Mouse (Mus musculus) ovary, postnatal 10 days (tissue): Measurements from ENCODE around the gene Rcc2.
A peak's percentile ranks its signal among the peaks of the same experiment; 100 is the strongest.

ENCODE experiments used
- DNase-seq: peaks from one replicate; pipeline ENCODE4 v3.0.0; 2022; ENCODE audit warnings: low spot score

Rcc2 gene

DNA sequence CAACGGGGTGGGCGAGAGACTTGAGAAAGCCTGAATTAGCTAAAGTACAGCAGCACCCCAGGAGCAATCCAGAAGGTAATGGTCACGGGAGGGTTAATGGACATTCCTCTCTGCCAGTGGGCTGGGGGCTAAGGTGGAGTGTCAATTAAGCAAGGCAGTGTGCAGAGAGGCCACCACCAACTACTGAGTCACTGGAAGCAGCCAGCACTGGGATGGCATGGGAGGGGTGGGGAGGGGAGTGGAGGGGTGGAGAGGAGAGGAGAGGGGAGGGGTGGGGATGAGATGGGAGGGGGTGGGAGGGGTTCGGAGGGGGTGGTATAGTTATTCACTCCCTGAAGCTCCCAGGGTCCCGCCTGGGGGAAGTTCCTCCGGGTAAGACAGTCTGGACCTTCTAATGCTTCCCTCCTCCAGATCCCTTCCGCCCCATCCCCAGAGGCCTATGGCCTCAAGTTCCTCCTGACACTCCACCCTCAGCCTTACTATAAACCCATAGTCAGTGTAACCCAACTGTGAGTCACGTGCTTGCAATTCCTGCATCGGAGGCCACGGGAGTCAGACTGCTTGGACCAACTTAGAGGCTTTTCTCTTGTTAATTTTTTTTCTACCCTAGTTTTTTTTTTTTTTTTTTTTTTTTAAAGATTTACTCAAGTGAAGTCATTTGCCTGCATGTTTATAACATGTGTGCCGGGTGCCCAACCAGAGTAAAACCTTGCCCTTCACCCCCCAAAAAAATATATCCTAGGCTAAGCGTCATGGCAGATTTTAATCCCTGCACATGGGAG, 12.1 kb upstream of the Rcc2 start:
- no peak for DNase-seq

DNA sequence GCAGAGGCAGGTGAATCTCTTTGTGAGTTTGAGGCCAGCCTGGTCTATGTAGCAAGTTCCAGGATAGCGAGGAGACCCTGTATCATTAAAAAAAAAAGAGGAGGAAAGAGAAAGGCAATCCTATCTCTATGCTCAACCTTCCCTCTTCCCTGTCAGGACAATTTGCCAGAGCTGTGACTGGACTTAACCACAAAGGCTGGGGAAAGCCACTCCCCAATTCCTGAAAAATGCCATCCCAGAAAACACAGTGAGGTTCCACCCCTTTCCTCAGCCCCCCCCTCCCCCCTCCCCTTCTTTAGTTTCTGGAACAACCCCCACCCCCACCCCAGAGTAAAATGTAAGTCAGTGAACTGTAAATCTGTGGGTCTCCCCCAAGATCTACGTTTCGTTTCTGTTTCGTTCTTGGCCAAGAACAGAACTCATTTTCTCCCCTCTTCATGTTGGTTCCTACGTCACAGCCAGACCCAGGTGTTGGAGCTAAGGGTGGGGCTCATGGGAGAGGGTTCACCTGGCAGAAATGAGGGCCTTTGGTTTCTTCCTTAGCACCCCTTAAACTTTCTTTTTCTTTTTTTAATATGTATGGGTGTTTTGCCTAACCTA, 11.4 kb upstream of the Rcc2 start:
- DNase-seq = no peak

DNA sequence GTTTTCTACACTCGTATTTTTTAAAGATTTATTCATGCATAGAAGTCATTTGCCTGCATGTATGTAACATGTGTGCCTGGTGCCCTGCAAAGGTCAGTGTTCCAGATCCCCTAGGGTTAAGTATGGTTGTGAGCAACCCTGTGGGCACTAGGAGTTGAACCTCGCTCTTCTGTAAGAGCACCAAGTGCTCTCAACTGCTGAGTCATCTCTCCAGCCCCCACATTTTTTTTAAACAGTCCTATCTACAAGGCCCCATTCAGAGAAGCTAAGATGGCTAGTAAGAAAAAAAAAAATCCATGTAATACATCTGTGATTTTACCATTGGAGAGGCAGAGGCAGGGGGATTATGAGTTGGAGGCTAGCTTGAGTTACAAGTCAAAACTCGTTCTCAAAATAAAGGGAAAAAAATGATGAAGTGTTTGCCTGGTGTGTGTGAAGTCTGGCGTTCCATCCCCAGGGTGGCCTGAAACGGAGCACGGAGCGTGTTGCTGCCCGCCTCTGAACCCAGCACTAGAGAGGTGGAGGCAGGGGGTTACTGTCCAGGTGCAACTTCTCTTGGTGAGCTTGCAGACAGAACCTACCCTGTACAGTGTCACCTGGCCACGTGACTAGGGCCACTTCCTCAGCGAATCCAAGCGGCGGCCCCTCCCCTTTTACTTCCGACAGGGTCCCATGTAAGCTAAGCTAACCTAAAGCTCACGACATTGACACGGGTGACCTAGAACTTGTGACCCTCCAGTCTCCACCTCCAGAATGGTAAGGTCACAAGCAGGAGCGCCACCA, 10.3 kb upstream of the Rcc2 start:
- no peak for DNase-seq

DNA sequence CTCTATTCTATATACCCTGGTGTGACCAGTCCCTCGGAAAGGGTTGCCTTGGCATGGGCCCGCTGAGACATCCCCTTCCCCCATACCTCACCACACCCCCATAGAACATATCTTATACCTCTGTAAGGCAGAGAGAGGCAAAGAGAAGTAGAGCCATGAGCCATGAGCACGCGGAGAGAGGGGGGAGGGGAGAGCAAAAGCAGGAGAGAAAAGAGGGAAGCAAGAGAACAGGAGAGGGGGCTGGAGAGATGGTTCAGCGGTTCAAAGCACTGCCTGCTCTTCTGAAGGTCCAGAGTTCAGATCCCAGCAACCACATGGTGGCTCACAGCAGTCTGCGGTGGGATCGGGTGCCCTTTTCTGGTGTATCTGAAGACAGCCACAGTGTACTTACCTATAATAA, 8.9 kb upstream of the Rcc2 start:
- DNase-seq = no peak

DNA sequence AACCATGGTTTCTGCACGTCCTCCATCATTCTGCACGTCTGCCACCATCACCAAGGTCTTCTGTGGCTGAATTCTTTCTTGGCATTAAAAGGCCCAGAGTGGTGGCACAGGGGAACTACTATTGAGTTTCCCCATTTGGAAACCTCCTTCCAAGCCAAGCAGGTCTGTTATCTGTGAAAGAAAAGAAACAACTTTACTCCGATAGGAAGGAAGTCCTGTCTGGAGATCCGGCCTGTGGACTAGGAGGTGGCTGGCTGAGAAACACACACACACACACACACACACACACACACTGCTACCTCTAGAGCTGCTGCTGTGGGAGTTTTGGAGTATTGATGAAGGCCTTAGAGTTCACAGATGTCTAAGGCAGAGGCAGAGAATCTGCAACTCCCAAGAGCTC, 6.8 kb upstream of the Rcc2 start:
- DNase-seq = no peak

DNA sequence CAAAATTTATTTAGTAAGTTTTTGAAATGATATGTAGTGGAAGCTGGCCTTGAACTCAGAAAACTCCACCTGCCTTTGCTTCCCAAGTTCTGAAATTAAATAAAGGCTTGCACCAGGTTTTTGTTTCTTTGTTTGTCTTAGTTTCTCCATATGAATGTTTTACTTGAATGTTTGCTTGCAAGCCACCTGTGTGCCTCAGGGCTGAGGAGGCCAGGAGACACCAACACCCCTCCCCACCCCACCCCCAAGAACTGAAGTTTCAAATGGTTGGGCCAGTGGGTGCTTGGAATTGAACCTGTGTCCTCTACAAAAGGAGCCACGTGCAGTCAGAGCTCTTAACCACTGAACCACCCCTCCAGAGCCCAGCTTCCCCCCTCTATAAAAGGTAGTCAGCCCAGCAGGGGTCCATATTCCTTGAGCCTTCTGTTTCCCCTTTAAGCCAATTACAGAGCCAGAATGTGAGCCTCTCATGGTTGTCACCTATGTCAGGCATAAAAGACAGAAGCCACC, 5.7 kb upstream of the Rcc2 start:
- no peak for DNase-seq

DNA sequence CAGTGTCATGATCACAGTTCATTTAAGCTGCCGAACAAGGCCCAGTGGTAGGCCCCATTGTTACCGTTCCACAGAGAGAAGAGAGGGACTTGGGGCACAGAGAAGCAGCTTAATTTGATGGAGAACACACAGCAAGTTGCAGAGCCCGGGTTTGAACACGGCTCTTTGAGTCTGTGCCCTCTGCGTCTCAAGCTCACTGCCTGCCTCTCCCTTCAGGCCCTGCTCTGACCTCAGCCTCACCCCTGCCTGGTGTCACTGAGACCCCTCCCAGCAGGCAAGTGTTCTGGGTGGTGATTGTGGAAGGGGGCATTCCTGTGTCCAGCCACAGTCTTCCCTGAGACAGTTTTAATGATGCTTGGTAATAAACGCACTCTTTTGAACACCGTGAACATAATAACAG, 5.2 kb upstream of the Rcc2 start:
- DNase-seq = no peak

DNA sequence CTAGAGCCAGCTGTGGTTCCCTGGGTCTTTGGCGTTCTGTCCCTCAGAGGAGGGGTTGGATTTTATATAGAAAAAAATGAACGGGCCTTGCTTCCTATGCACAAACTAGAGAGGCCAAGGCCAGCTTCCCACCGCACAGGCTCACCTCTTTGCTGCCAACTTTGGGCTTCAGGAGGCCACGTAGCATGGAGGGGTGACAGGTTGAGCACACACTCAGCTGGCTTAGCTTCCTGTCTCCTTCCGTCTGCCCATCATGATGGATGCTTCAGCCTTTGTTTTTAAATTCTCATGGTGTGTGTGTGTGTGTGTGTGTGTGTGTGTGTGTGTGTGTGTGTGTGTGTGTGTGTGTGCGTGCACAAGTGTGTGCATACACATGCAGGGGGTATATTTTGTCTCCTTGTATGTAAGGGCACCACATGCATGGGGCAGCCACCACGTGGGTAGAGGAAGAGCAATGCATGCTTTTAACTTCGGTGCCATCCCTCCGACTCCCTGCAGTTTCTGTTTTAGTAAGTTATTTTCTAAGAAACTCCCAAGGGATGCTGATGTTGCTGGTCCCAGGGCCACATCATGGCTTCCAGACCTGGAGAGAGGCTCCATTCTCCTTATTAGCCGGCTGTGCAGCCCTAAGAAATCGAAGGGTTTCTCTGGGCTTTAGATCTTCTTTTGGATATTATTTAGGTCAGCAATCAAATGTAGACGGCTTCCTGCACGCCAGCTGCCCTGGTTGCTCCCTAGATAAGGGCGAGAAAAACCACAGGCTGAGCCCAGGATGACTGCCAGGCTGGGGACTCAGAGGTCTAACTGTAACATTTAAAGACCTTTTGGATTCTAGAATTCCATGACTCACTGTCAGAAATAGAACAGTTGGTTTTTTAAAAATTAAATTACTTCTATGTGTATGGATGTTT, 4.4 kb upstream of the Rcc2 start:
- no peak for DNase-seq

DNA sequence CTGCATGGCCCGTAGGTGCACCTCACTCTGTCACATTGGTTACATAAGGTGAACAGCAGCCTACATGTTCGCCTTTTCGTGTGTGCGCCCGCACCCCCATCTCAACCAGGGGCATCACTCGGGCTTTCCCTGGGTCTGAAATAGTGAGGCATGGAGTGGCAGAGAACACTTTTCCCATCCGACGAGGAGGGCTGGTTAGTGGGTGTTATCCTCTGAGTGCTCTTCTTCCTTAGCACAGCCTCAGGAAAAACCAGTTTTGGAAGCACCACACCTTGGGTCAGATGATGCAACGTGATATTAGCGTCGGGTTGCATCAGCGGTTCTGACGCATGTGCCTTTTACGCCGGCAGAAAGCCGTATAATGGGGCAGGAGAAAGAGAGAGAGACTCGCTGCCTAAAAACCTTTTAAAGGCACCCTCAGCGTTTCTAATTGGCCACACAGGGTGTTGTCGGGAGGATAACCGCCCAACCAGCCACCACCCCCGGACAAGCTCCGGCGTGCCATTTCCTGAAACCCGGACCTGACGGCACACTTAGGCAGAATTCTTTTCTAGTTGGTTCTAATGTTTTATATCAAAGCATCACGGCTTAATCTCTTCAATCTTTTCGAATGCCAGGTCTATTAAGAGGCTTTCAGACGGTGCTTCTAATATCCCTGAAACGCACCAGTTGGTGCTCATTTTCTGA, 757 bp upstream of the Rcc2 start:
- no peak for DNase-seq

DNA sequence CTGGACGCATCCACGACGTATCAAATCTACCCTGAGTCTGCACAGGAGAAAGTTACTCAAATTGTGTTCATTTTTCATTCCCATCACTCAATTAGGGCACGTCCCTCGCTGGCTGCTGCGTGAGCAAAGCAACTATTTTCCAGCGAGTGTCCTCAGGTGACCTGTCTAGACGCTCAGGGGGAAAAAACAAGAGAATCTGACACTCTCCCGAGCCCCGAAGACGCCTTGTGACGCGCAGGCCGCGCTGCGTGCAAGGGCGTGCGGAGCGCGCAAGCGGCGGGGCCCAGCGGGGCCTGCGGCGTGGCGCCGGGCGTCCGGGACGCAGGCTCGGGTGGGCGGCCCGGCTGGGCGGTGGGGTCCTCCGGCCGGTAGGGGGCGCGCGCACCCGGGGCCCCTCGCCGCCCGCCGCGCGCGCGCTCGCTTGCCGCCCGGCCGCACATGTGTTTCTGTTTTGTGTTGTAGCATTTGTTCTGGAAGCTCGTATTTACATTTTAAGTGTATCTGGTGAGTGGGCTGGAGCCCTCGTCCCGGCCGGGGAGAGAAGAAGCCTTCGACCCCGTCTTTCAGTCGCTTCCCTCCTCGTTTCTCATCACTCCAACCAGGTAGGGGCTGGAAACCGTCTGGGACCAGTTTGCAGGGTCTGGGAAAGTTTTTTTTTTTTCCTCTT, 841 bp downstream of the Rcc2 start:
- peak; percentile 66 for DNase-seq

DNA sequence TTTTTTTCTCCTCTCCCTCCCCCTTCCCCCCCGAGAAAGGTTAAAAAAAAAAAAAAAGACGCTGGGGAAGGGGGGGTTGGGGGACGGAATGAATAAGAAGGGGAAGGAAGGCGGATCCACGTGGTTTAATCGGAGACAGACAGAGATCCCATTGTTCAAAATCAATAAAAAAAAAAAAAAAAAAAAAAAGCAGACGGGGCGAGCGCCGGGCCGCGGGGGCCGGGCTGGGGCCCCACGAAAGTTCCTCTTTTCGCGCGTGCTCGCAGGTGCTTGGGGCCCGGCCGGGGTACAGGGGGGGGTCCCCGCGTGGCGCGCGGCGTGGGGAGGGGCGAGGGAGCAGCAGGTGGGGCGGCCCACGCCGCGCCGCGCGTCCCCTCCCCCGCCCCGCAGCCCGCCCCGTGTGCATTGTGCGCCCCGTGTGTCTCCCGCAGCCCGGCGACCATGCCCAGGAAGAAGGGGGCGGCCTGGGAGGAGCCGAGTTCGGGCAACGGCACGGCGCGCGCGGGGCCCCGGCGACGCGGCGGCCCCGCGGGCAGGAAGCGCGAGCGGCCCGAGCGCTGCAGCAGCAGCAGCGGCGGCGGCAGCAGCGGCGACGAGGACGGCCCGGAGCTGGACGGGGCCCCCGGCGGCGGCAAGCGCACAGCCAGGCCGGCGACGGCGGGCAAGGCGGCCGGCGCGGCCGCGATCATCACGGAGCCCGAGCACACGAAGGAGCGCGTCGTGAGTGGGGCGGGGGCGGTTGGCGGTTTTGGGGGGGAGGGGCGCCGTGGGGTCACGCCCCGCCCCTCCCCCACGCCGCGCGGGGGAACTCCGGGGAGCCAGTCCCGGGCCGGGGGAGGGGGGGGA, 1.6 kb downstream of the Rcc2 start:
- DNase-seq = no peak

DNA sequence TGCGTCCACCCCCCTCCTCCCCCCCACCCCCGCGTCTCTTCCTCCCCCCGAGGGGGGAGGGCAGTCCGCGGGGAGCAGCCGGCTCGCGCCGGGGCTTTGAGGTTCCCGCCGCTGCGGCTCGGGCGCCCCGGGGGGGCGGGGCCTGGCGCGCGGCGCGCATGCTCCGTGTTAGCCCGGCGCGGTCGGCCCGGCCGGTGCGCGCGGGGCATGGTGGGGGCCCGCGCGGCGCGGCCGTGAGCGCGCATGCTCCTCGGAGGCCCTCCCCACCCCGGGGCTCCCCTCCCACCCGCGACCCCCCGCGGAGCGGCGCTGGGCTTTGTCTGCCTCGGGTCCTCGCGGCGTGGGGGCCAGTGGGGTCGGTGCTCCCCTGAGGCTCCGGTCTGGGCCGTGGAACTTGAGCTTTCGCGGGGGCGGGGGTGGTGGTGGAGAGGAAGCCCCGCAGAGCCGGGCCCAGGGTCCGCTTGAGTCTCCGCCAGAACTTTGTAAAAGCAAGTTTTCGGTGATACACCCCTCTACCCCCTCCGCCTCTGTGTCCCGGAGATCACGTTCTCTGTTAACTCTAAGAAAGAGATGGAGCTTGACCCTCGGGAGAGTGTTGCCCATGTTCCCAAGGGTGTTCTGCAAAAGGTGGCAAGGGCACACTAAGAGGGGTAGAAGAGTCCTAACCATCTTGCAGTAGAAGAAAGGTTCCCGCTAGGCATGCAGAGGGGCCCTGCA, 2.4 kb downstream of the Rcc2 start:
- DNase-seq = peak; percentile 56

DNA sequence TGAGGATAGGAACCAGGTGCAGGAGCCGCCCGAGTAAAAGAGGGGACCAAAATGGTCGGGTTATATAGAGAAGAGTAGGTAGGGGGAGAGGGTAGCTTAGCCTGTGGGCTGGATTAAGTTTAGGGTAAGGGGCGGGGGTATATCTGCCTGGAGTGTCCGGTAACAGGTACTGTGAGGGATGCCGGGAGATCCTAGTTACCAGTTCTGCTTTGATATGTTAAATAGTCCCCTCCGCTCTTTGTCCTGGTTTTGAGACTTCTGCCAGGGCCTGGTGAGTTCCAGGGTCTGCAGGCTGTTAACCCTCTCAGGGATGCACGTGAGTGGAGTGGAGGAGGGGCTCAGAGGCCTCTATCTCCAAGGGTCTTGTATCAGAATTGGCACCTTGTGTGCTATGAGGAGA, 3.3 kb downstream of the Rcc2 start:
- no peak for DNase-seq

DNA sequence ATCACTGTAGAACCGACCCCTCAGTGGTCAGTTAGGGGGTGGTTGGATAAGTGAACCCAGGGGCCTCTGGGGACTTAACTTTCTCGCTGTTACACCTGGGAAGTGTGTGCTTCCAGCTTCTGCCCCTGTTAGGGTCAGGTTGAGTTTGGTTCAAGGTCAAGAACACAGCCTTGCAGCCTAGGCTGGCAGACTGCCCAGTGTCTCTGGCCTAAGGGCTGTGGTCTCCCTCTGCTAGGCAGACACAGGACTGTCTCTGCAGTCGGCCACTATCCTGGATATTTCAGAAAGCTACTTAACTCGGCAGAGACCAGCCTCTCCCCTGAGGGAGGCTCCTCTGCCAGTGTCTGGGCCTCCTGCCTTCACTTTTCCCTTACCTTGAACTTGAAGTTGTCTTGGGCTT, 3.8 kb downstream of the Rcc2 start:
- no peak for DNase-seq

DNA sequence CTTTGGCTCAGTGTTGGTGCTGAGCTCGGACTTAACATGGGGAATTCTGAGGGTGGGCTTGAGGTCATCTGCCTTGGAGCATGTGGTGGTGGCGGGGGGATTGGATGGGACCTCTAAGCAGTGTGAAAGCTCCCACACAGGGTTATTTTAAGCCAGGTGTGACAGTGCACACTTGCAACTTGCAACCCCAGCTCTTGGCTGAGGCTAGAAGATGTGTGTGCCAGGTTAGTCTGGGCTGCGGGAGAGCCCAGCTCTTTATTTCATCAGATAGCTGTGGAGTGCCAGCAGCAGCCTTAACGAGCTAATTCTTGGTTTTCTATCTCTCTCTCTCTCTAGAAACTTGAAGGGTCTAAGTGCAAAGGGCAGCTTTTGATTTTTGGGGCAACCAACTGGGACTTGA, 7.3 kb downstream of the Rcc2 start:
- no peak for DNase-seq

DNA sequence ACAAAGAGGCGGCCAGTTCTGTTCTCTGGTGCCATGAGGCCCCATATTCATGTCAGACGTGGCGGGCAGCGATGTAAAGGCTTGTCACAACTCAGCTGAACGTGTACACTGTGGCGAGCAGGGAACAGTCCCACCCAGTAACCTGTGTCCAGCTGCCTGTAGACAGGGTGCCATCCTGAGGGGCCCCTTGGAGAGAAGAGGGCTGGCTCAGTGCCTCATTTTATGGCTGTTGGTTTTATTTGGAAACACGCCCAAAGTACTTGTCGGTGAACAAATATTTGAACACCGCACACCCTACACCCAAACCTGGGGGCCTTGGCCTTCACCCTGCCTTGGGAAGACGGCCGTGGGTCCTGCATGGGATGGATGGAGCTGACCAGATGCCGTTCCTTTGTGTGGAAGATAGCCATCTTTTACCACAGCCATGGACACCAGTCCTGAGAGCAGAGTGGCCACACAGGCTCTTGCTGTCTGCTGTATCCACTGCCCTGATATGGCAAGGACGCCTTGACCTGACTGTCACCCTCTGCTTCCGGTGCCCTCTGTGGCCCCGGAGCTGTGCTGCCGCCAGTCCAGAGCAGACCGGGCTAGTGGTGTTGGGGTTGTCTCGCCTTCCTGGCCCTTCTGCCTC, 8.1 kb downstream of the Rcc2 start:
- DNase-seq = no peak

DNA sequence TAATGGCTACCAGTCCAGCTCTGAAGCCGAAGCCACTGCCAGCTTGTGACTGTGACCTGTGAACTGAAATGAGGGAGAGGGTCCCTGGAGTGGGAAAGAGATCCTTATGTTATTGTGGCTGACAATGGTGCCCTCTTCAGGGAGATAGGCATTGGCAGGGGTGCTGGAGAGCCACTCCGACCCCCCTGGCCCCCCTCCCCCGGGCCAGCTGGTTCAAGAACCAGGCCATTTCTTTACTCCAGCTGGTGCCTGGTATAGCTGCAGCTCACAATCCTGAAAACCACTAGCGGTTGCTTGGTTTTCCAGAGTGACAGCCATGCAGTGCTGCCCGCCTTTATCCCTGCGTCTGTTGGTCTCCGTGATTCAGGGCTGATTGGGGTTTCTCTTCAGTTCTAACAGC, 8.8 kb downstream of the Rcc2 start:
- DNase-seq = no peak

DNA sequence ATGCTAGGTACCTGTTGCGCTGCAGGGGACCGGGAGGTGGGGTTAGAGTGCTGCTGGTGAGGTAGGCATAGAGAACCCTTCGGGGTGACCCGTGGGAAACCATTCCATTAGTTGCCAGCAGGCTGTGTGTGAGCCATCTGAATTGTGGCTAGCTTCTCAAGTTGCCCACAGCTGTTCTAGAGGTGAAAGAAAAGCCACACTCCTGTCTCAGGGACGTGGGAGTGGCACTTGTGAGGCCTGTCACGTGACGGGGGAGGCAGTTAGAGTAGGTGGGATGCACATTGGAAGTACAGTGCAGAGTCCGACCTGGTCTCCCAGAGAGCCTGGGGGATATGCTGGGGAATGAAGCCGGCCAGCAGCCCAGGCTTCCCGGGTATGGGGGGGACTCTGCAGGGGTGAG, 9.3 kb downstream of the Rcc2 start:
- no peak for DNase-seq

DNA sequence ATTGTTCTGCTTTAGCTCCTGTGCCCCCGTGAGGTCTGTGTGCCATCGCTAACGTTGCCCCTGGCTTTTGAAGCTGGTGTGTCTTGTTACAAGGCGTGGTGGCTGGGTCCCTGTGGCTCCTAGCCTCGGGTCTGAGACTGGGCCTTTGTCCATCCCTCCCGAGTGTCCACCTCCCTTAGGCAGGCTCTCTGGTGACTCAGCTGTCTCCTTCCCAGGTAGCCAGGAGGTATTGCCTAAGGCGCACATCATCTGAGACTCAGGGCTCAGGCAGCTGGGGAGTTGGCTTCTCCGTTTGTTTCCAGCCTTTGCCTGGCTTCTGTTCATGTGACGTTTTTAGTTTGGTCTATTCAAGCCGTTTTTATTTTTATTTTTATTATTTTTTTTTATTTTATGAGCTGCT, 10.4 kb downstream of the Rcc2 start:
- no peak for DNase-seq
